Mouse (Mus musculus): ENCODE data around the gene Suv39h2. TPM values are rescaled to one million over a fixed set of nuclear protein-coding genes. Genes with fewer than 3 reads are reported as not detected.

Suv39h2 gene
- polyA plus RNA-seq, 1 experiment from 2014 or later = 10.0 TPM

DNA sequence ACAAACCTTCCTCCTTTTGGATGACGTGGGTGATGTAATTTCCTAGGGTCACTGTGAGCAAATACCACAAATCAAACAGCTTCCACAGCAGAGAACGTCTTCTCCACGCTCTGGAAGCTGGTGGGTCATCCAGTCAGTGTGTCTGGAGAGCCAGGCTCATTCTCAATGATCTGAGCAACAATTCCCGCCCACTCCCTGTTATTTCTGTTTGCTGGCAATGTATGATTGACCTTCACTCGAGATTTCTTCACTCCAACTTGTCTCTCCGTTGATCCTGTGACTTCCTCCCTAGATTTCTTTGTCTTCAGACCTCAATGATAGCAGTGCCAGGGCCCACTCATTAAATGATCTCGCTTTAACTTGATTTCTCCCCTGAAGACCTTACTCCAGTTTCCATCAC lies 67.1 kb downstream of the Suv39h2 start:
- H3K4me1 ChIP-seq (replicated peaks; ENCODE audit: control insufficient read depth, insufficient read depth, low read length) = no peaks in the 10 kb centered on the region
- H3K27ac ChIP-seq = no peak overlapping the region
- H3K27me3 ChIP-seq (ENCODE audit: control insufficient read depth, insufficient read depth, low read length) = no peaks in the 10 kb centered on the region
- no peaks in the 10 kb centered on the region for H3K9me3 ChIP-seq (ENCODE audit: control insufficient read depth, low read length)
- H3K4me3 ChIP-seq (replicated peaks; ENCODE audit: low read length) = no peak overlapping the region
- no peak overlapping the region for H3K4me2 ChIP-seq (replicated peaks)
- 82% methylated on average over 7 of the region's 7 CpGs for WGBS
- no peaks in the 10 kb centered on the region for H3K36me3 ChIP-seq (replicated peaks; ENCODE audit: control insufficient read depth, insufficient read depth)
- ATAC-seq (ENCODE audit: low FRiP score) (no peak), DNase-seq (ENCODE audit: low spot score) (no peak)
- no peak overlapping the region for H3K9ac ChIP-seq

DNA sequence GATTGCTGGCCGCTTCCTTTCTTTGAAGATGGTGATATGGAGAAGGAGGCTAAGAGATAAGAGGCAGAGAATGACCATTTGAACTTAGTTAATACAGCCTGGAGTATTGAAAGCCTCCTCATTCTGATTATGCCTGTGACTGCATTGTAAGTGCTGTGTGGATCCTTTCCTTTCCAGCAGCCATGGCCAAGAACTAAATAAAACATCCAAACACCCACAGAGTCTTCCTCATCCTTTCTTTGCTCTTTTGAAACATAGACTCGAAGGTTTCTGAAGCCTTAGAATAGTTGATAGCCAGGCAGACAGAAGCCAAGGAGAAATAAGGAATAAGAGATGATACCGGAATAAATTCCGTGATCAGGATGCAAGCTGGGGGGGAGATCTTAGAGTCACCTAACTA lies 68.8 kb downstream of the Suv39h2 start:
- Histone ChIP-seq H3K9me3 (ENCODE audit: control insufficient read depth, low read length) (no peaks in the 10 kb centered on the region), H3K36me3 (replicated peaks; ENCODE audit: control insufficient read depth, insufficient read depth) (no peaks in the 10 kb centered on the region), H3K27me3 (ENCODE audit: control insufficient read depth, insufficient read depth, low read length) (no peaks in the 10 kb centered on the region), H3K9ac (no peak overlapping the region), H3K4me2 (replicated peaks) (no peak overlapping the region), H3K4me1 (replicated peaks; ENCODE audit: control insufficient read depth, insufficient read depth, low read length) (no peaks in the 10 kb centered on the region), H3K4me3 (replicated peaks; ENCODE audit: low read length) (no peak overlapping the region), H3K27ac (no peak overlapping the region)
- ATAC-seq (ENCODE audit: low FRiP score) = no peak
- no peak for DNase-seq (ENCODE audit: low spot score)
- 96% methylated on average over 4 of the region's 4 CpGs for WGBS

Other genes starting within 250 kb of the Suv39h2 start
- gene Nmt2, start 190.8 kb downstream of the Suv39h2 start, polyA plus RNA-seq (2014; fragmentation: Nextera tagmentation; extraction: Ambion mirVana) = 98.2 and 103 TPM in 2 replicates
- 13.2 and 15.4 TPM in 2 replicates for gene Rpp38, start 142.4 kb downstream of the Suv39h2 start, polyA plus RNA-seq (2014; fragmentation: Nextera tagmentation; extraction: Ambion mirVana)
- gene Acbd7, start 138.9 kb downstream of the Suv39h2 start, polyA plus RNA-seq (2014; fragmentation: Nextera tagmentation; extraction: Ambion mirVana) = 3.4 and 4.2 TPM in 2 replicates
- gene Olah, start 77.8 kb downstream of the Suv39h2 start, polyA plus RNA-seq (2014; fragmentation: Nextera tagmentation; extraction: Ambion mirVana) = not detected in 2 replicates
- 6.5 and 8.4 TPM in 2 replicates for gene Meig1, start 52.4 kb downstream of the Suv39h2 start, polyA plus RNA-seq (2014; fragmentation: Nextera tagmentation; extraction: Ambion mirVana)
- gene Dclre1c, start 50.9 kb downstream of the Suv39h2 start, polyA plus RNA-seq (2014; fragmentation: Nextera tagmentation; extraction: Ambion mirVana) = 7.4 and 9.4 TPM in 2 replicates
- 7.5 and 8.8 TPM in 2 replicates for gene Gm45902, start 37.8 kb upstream of the Suv39h2 start, polyA plus RNA-seq (2014; fragmentation: Nextera tagmentation; extraction: Ambion mirVana)
- gene Hspa14, start 37.8 kb upstream of the Suv39h2 start, polyA plus RNA-seq (2014; fragmentation: Nextera tagmentation; extraction: Ambion mirVana) = 66.4 and 67.7 TPM in 2 replicates
- gene Cdnf, start 38.0 kb upstream of the Suv39h2 start, polyA plus RNA-seq (2014; fragmentation: Nextera tagmentation; extraction: Ambion mirVana) = 0.10 and 0.24 TPM in 2 replicates
- 38.7 and 39.9 TPM in 2 replicates for gene Fam107b, start 95.5 kb upstream of the Suv39h2 start, polyA plus RNA-seq (2014; fragmentation: Nextera tagmentation; extraction: Ambion mirVana)

Data from hindbrain, embryonic 14.5 days (tissue).